Mouse (Mus musculus): ENCODE measurements around the gene Plch2.
"Not testable (repeated sequence)": the region's sequence is repeated elsewhere in the genome, so short reads cannot be mapped to it uniquely, and the experiment has no call there.

Plch2 gene

DNA sequence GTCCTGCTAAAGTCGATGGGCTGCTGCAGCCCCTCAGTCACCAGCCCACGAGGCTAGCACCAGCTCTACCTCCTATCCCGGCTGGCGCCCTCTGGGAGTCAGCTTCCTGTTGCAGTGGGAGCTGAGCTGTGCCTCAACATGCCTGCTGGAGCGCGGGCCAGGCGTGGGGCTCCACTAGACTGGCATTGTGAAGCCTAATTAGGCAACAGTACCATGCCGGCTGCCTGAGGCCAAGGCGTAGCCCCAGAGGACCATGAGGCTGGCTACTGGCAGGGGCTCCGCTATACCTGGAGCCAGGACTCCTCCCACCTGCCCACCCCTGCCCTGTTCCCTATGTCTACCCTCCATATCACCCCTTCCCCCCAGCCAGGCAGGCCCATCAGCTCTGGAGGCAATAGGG lies at the start of gene Plch2:
Gene Plch2, minus strand, starts transcription at position 61 of the 400 bp plus-strand sequence.
- no peak for DNase-seq (ENCODE audit: low spot score)

DNA sequence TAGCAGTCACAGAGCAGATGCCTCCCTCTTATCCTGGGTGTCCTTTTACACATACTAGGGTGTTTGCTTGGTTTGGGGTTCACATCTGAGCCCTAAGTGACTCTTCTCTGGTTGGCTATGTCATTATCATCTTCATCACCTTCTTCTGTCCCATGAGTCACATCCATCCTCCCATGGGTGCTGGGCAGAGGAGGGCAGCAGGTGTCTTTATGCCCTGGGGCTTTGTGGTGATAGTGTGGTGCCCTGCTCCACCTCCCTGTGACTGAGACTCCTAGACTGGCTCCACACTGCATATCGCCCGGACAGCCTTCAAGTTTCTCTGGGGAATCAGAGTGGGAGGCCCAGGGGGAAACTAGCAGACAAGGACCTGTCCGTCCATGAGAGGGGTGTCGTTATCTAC lies 42.0 kb upstream of the Plch2 start:
- DNase-seq (ENCODE audit: low spot score) = no peak

DNA sequence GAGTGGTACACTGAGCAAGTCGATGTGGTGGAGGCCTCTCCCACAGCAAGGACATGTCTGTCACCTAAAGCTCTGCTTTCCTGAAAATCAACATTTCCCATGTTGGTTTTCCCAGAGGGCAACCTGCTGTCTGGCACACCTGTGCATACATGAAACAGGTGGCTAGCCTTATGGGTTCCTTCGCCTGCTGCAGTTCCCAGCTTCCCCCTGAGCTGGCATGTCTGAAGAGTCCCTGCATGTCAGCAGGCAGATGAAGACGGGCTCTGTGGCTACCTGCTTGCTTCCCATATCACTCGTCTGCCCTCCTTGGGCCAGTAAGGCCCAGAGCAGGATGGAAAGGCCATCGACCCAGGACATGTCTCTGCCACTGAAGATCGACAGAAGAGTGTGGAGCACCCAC lies 40.9 kb upstream of the Plch2 start:
- no peak for DNase-seq (ENCODE audit: low spot score)

DNA sequence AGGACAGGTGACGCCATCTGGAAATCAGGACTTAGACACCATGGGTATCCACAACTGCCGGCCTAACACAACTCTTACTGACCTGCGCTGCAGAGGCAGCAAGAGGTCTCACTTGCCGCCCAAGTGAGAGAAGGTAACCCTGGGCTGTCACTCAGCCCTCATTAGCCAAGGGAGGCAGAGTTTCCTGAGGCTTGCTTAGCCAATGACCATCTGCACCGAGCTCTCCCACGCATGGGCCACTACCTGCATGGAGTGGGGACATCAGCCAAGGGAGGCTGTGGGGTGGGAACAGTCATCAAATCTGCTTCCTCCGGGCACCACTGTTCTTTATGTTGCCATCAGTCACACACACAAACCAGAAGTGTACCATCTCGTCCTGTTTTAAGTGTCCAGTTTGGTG lies 39.4 kb upstream of the Plch2 start:
- DNase-seq (ENCODE audit: low spot score) = no peak

DNA sequence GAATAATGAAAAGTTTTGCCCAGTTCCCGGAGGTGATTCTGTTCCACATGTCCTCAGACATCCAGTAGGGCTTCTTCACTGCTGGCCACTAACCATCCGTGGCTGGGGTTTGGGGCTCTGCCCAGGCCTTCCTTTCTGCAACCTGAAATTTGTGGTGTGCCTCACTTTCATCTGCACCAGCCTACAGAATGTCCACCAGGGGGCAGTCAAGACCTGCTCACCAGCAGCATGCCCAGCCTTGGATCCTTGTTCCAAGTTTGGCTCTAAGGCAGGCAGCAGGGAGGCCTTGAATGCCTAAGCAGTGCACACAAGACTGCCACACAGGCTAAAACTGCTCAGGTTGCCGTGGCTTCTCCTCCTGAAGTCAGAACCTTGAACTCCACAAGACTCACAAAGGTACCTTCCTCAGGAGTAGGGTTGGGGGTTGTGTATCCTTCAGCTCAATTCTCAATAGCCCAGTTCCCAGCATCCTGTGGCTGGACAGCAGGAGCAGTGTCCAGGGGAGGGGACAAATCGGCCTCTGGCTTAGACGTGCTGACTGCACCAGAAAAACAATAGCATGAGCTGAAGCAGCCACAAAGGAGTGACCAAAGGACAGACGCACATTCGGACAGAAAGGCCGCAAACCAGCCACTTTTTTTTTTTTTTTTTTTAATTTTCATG lies 38.8 kb upstream of the Plch2 start:
- peak; percentile 77 for DNase-seq (ENCODE audit: low spot score)

DNA sequence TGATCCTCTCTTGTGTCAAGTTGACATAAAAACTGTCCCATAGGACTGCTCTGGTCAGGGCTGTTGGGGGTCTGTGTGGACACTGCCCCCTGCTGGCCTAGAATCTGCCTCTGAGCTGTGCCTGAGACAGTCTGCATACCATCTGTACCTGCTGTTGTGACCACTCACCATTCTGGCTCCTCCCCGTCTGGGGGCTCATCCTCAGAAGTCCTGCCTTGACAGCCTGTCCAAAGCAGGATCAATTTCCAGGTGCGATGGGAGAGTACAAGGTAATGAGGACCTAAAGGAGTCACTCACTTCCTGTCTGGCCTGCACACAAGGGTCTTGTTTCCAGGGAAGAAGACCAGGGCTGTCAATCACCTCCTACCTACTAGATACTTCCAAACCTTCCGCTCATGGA lies 38.0 kb upstream of the Plch2 start:
- DNase-seq (ENCODE audit: low spot score) = no peak

DNA sequence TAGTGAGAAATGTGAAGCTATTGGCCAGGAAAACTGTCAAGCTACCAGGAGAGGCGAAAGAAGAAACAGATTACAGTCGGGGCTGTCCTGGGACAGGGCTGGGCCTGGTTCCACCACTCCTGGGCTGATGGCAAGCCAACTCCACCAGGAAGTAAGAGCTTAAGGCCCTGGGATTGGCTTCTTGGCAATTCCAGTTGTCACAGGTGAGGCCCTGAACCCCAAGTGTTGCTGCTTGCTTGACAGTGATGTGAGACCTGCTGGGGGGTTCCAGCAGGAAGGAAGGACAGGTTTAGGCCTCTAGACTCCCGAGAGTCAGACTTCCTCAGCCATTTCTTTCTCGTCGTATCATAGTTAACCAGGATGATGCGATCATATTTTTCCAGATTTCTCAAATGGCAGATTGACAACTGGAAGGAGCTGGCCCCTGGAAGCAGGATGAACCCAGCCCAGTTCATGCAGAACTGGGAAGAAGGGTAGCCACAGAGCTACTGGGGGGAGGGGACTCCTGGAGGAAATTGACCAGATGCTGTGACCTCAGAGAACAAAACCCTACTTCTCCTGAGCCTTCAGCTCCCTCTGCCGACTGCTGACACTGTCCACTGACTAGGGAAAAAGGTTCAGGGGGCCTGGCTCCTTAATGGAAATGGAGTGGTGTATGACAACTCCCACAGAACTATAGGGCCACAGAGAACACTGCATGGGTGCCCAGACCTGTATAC lies 37.0 kb upstream of the Plch2 start:
- DNase-seq (ENCODE audit: low spot score) = no peak

DNA sequence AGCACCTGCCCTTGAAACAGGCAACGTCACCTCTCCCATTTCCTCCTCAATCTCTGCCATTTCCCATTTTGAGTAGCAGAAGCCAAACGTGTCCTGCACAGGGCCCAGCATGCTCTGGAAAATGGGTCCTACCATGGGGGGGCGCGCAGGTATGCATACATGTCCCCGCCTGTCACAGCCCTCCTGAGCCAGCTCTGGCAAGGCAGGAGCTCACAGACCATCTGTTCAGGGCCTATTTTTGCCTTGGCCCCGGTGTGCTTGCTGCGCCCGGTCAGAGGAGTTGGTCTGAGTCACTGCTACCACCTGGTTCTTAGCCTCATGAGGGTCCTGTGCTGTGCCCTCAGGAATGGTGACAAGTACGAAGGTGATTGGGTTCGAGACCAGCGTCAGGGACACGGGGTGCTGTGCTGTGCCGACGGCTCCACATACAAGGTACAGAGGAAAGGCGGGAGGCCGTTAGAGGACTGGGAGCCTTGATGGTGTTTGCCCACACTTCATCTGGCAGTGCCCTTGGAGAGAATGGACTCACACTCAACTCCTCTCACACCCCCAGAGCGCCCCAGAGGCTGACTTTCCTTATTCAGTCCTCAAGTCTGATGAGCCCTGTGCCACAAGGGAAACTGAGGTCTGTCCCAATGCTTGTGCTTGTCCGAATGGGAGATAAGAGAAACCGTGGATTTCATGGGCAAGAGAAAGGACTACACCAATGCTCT lies 36.3 kb upstream of the Plch2 start:
- DNase-seq (ENCODE audit: low spot score) = no peak

DNA sequence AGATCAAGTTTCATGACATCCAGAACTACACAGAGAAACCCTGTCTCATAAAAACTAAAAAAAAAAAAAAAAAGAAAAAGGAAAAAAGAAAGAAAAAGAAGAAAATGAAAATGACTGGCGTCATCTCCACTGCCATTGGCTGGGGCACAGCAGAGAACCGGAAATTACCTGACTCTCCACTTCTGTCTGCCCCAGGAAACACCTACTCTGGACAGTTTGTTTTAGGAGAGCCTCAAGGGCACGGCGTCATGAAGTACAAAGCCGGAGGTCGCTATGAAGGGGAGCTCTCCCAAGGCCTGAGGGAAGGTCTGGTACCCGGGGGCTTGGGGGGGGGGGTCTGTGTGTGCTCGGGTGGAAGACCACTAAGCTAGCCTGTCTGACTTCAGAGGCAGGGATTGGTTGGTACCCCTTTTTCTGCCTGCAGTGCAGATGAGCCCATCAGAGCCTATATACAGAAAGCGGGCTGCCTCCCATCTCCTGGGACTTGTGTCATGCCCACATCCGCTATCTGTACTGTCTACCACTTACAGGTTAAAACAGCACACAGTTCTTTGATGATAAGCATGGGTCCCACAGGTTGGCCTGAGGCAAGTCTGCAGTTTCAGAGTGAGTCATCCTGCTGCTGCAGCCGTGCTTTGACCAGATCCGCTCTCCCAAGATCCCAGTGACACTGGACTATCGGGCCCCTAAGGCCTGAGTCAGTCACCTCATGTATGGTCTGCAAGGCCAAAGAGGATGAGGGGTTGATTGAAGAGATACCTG lies 34.3 kb upstream of the Plch2 start:
- no peak for DNase-seq (ENCODE audit: low spot score)

DNA sequence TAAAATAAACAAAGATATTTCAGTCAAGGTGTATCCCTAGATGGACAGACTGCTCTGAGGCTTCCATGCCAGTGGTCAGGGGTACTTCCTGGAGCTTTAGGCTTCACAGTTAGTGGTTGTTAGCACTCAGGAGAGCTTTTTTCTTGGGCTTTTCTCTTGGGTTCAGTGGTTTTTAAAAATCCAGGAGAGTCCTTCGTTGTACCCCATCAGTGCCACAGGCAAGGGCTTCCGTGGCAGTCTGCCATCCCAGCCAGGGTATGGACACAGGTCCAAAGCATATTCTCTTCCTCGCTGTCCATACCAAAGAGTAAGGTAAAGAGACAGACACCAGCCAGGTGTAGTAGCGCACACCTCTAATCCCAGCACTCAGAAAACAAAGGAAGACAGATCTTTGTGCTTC lies 33.6 kb upstream of the Plch2 start:
- no peak for DNase-seq (ENCODE audit: low spot score)

DNA sequence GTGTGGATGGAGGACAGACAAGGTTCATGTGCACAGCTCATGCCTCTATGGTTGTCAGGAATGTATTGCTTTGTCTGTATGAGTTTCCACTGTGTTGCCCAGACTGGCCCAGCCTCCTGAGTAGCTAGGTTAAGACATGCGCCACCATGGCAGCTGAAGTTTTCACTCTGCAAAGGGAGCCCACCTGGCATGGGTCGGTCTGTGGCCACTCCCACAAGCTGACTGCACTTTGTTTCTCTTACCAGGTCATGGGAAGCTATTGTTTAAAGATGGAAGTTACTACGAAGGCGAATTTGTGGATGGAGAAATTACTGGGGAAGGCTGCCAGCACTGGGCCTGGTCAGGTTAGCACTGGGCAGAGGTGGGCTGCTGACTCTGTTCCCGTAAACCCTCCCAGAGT lies 32.7 kb upstream of the Plch2 start:
- DNase-seq (ENCODE audit: low spot score) = no peak

DNA sequence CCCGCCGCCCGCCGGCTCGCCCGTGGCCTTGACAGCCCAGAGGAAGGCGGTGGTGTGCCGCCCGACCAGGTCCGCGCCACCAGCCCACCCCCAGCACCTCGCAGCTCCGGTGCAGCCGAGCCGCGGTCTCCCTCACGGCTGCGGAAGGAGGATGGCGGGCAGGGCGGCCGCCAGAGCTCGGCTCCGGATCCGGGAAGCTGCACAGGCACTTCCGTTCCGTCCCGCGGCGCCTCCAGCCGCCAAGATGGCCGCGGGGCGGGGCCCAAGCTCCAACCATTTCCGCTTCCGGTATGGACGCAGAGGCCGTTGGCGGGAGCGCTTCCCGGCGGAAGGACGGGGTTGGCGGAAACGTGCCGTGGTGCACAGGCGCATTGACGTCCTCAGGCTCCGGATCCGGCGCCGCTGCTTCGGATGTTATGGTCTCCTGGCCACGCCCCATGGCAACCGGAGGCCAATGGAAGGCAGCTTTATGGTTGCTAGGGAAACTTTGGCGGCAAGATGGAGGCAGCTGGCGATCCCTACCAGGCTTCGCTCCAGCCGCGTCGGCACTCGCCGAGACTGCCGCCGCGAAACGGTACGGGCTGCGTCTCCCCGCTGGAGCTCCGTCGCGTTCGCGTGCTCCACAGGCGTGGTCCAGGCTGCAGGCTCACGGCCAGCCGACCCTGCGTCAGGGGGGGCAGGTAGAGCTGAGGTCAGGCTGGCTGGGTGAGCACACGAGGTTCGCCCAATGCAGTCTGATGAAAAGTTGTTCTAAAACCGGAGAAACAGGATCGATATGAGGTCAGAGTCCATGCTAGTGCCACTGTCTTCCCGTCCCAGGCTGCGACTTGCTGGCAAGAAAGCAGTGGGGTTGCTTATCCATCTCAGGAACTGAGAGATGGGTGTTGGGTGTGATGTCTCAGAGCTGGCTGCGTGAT lies 29.8 kb upstream of the Plch2 start, which contains the start of the genes Rer1 and Morn1:
Gene Rer1, minus strand, starts transcription at position 275 of the 917 bp plus-strand sequence.
Gene Morn1, plus strand, starts transcription at position 470 of the 917 bp plus-strand sequence.
- peak; percentile 99 for DNase-seq (ENCODE audit: low spot score)

DNA sequence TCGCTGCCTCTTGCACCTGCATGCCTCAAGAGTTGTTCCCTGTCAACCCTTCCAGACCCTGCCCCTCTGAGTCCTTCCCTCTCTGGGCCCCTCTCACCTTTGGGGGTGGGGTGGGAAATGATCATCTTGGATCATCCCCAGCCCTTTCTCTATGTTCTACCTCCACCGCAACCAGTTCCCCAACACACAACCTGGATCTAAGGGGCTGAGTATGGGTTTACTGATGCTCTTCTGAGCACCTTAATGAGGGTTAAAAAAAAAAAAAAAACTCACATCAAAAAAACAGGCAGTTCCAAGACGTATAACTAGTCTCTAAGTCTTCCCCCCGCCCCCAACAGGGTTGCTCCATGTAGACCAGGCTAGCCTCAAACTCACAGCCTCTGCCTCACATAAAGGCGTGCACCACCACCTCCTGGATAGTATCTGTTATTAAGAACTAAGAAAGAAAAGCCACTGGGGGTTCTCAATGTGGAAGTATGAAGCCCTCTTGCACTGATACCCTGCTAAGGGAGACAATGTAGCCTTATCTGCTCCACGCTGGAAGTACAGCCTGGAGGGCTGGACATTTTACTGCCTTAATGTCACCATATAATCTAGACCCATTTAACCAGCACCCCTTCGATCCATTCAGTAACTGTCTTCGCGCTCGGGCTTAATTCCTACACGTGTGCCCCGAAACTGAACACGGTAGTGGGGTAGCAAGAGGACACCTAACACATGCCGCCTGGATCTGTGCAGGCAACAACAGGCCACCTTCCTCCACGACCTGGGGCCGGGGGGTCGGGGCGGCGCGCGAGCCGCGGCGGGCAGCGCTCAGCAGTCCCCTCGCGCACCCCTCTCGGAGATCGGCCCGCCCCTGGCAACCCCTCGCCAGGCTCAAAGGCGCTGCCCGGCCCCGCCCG lies 28.9 kb upstream of the Plch2 start:
- DNase-seq (ENCODE audit: low spot score) = no peak

DNA sequence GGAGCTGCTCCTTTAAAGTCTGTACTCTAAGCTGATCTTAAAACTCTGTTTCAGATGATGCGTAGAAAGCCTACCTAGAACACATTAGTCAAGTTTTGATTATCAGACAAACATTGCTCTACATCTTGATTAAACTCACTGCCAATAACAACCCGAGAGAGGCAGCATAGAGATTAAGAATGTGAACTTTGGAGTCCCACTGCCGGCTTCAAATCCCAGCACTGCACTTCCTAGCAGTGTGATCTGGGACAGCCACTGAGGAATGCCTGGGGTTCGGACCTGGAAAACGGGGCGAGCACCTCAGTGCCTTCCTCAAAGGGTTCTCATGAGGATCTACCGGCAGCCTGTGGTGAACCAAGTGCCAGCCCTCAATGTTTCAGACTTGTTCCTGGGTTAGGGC lies 27.8 kb upstream of the Plch2 start:
- no peak for DNase-seq (ENCODE audit: low spot score)

DNA sequence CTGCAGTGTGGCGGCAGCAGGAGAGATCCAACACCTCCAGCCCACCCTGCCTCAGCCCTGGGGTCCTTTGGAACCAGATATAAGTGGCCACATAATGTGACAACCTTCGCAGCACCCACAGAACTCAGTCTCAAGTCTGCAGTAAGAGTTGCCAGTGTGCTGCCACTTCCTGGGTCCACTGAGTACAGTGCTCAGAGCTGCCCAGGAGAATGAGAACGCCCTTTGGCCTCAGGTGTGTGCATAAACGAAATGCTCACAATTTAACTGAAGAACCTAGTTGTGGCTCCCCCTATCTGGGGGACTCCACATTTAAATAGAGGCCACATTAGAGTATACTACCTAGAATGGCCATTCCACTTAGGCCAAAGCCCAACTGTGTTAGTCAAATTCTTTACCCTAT lies 27.0 kb upstream of the Plch2 start:
- no peak for DNase-seq (ENCODE audit: low spot score)

DNA sequence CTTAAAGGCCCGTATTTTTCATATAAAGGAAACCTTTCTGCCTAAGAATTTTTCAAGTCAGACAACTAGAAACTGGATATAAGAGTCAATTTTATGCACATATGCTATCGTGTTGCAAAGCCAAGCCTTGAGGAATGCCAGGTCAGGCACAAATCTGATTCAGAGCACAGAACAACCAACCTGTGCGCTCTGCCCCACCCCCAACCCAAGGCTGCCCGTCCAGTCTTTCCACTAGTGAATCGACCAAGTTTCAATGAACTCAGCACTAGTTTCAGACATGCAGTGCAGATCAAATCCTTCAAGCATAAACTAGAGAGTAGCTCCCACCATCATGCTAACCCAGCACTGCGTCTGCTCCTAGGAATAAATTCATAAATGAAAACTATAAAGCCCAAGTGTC lies 23.1 kb upstream of the Plch2 start:
- no peak for DNase-seq (ENCODE audit: low spot score)

DNA sequence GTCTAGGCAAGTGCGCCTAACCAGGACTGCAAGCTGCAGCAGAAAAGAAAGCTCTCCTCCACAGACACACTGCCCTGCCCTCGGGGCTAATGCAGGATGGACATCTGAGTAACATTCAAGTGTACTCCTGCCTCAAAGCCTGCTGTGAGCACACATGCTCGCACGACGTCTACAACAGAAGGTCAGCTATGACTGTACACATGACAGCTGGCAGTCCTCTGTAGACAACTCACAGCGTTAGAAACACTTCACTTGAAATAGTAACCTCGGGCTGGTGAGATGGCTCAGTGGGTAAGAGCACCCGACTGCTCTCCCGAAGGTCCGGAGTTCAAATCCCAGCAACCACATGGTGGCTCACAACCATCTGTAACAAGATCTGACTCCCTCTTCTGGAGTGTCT lies 22.2 kb upstream of the Plch2 start:
- DNase-seq (ENCODE audit: low spot score) = not testable (repeated sequence)

DNA sequence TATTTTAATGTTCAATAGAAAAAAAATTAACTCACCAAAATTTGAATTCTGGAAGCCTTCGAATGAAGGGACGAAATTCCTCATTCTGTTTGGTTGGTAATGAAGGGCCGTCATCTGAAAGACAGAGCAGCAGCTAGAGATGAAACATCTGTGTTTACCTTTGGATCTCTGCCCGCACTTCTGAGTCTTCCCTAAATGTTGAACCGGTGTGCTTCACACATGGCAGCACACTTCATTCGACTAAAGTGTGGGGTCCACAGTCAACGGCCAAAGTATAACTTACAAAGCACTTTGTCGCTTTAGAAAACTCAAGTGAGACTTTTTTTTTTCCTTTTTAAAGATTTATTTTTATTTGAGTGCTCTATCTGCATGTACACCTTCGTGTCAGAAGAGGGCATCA lies 20.1 kb upstream of the Plch2 start:
- no peak for DNase-seq (ENCODE audit: low spot score)

DNA sequence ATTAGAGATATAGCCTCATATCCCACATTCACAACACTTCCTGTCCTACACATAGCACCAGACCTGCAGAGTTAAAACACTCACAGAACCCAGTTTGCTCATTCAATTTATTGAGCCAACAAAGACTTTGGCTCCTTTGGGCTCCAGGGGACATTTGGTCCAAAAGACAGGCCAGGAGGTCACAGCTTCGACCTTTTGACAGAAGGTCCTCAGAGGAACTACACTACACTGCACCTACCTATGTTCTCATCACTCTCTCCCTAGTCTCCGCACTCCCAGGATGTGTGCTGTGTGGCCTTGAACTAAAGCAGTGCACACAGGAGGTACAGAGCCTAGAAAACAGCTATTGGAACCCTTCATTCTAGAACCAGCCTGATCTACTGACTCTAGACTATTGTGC lies 19.2 kb upstream of the Plch2 start:
- no peak for DNase-seq (ENCODE audit: low spot score)

DNA sequence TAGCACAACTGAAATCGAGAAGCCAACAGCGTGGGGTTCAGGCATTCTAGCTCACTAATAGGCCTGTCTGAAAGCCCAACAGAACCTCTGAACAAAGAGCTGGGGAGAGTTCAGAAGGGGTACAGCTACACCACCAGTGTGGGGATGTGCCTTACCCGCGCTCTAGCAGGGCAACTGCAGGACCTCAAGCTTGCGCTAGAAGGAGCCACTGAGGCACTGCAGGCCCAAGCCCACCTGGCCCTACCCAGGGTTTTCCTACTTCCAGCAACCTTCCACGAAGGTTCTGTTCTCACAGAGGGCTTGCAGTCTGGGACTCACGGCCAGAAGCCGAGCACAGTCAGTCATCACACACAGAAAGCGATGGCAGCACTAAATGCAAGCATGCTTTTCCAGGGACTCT lies 18.6 kb upstream of the Plch2 start:
- DNase-seq (ENCODE audit: low spot score) = no peak

Data from ovary, adult 18-20 months (tissue).